Mouse (Mus musculus): ENCODE results near the gene Mrps21. TPM values are rescaled to one million over a fixed set of nuclear protein-coding genes. Genes with fewer than 3 reads are reported as not detected.

Mrps21 gene
- polyA plus RNA-seq, 1 experiment from 2014 or later = 434 TPM

Other genes starting within 250 kb of the Mrps21 start
- gene Ensa, start 246.5 kb downstream of the Mrps21 start, polyA plus RNA-seq (2015; fragmentation: Nextera tagmentation; extraction: Ambion mirVana) = 45.8 and 53.7 TPM in 2 replicates
- gene Mcl1, start 212.7 kb downstream of the Mrps21 start, polyA plus RNA-seq (2015; fragmentation: Nextera tagmentation; extraction: Ambion mirVana) = 38.4 and 45.4 TPM in 2 replicates
- 6.9 and 10.6 TPM in 2 replicates for gene Adamtsl4, start 183.6 kb downstream of the Mrps21 start, polyA plus RNA-seq (2015; fragmentation: Nextera tagmentation; extraction: Ambion mirVana)
- gene Ecm1, start 131.9 kb downstream of the Mrps21 start, polyA plus RNA-seq (2015; fragmentation: Nextera tagmentation; extraction: Ambion mirVana) = 56.3 and 60.6 TPM in 2 replicates
- 31.3 and 42.4 TPM in 2 replicates for gene Tars2, start 111.3 kb downstream of the Mrps21 start, polyA plus RNA-seq (2015; fragmentation: Nextera tagmentation; extraction: Ambion mirVana)
- gene Rprd2, start 52.7 kb downstream of the Mrps21 start, polyA plus RNA-seq (2015; fragmentation: Nextera tagmentation; extraction: Ambion mirVana) = 17.6 and 19.6 TPM in 2 replicates
- 27.5 and 31.0 TPM in 2 replicates for gene Prpf3, start 15.6 kb downstream of the Mrps21 start, polyA plus RNA-seq (2015; fragmentation: Nextera tagmentation; extraction: Ambion mirVana)
- 3.6 and 4.7 TPM in 2 replicates for gene Ciart, start 10.7 kb upstream of the Mrps21 start, polyA plus RNA-seq (2015; fragmentation: Nextera tagmentation; extraction: Ambion mirVana)
- 38.4 and 43.5 TPM in 2 replicates for gene BC028528, start 20.5 kb upstream of the Mrps21 start, polyA plus RNA-seq (2015; fragmentation: Nextera tagmentation; extraction: Ambion mirVana)
- gene Aph1a, start 22.4 kb upstream of the Mrps21 start, polyA plus RNA-seq (2015; fragmentation: Nextera tagmentation; extraction: Ambion mirVana) = 33.3 and 35.8 TPM in 2 replicates
- gene Car14, start 33.2 kb upstream of the Mrps21 start, polyA plus RNA-seq (2015; fragmentation: Nextera tagmentation; extraction: Ambion mirVana) = 46.9 and 55.7 TPM in 2 replicates
- gene Anp32e, start 57.7 kb upstream of the Mrps21 start, polyA plus RNA-seq (2015; fragmentation: Nextera tagmentation; extraction: Ambion mirVana) = 183 and 187 TPM in 2 replicates
- 64.3 and 69.6 TPM in 2 replicates for gene Plekho1, start 124.5 kb upstream of the Mrps21 start, polyA plus RNA-seq (2015; fragmentation: Nextera tagmentation; extraction: Ambion mirVana)
- gene Vps45, start 186.9 kb upstream of the Mrps21 start, polyA plus RNA-seq (2015; fragmentation: Nextera tagmentation; extraction: Ambion mirVana) = 38.3 and 40.2 TPM in 2 replicates
- 20.1 and 24.5 TPM in 2 replicates for gene Otud7b, start 233.0 kb upstream of the Mrps21 start, polyA plus RNA-seq (2015; fragmentation: Nextera tagmentation; extraction: Ambion mirVana)

All from heart, embryonic 15.5 days (tissue).